Mouse (Mus musculus) heart, adult 2 months (tissue): Measurements from ENCODE around the gene Exosc2.

Experiments used
- CTCF ChIP-seq: fragments of 200-600 bp; IDR thresholded peaks from 2 replicates; pipeline ENCODE4 v1.8.1; 2022; ENCODE audit warnings: antibody characterized with exemption, mild to moderate bottlenecking, moderate library complexity
- EP300 ChIP-seq: fragments of 200-500 bp; IDR thresholded peaks from 2 replicates; pipeline ENCODE4 v1.6.1; 2011; ENCODE audit warnings: low read depth, low read length, control low read depth; ENCODE audit not compliant: insufficient read depth
- POLR2A ChIP-seq: fragments of 200-500 bp; IDR thresholded peaks from 2 replicates; pipeline ENCODE4 v1.6.1; 2011; ENCODE audit warnings: mild to moderate bottlenecking, low read depth, low read length, control low read depth; ENCODE audit not compliant: insufficient read depth

DNA sequence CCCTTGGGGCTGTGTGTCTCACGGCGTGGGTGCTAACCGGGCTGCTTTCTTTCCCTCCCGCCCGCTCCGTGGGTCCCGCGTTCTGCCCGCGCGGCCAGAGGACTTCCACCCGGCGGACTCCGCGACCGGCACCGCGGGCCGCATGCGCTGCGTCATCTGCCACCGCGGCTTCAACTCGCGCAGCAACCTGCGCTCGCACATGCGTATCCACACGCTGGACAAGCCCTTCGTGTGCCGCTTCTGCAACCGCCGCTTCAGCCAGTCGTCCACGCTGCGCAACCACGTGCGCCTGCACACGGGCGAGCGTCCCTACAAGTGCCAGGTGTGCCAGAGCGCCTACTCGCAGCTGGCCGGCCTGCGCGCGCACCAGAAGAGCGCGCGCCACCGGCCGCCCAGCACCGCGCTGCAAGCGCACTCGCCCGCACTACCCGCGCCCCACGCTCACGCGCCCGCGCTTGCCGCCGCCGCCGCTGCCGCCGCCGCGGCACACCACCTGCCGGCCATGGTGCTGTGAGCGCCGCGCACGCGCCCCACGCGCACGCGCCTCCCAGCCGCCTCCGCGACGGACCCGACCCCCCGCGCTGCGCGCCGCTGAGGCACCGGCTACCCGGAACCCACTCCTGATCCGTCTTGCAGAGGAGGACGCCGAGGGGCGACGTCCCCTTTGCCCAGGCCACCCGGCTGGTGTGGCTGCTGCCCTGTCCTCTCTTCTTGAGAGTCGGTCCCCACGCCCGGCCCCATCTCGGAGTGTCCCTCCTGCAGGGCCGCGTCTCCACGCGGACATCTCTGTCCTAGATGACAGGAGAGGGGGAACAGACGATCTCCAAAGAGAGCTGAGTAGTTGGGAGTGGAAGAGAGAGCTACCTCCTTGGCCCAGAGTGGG lies 16.3 kb upstream of the Exosc2 start:
- TF ChIP-seq POLR2A (no peak), CTCF (no peak), EP300 (no peak)
